Mouse (Mus musculus) G1E-ER4 (cell line): ENCODE measurements around the gene Pmp22. TPM values are rescaled to one million over a fixed set of nuclear protein-coding genes. Genes with fewer than 3 reads are reported as not detected.

Experiments
- GATA1 ChIP-seq: IDR thresholded peaks from one replicate; pipeline ENCODE4 v1.8.0; 2012; ENCODE audit warnings: low read length, inconsistent platforms
- polyA plus RNA-seq: library from polyadenylated mRNA; stranded (reverse); fragments of >175 nt; gene quantifications from 2 replicates; pipeline ENCODE4 v1.2.3, GENCODE M21; 2012

Gene Pmp22
- polyA plus RNA-seq, 1 experiment = not detected

- no peak for TF ChIP-seq GATA1
Observed at GRCm38 (mm10) chr11:63168551-63169258, 39.9 kb downstream of the Pmp22 start.

GRCm38 (mm10) chr11:63171977-63172376 lies 43.2 kb downstream of the Pmp22 start:
- TF ChIP-seq GATA1 = no peak

DNA sequence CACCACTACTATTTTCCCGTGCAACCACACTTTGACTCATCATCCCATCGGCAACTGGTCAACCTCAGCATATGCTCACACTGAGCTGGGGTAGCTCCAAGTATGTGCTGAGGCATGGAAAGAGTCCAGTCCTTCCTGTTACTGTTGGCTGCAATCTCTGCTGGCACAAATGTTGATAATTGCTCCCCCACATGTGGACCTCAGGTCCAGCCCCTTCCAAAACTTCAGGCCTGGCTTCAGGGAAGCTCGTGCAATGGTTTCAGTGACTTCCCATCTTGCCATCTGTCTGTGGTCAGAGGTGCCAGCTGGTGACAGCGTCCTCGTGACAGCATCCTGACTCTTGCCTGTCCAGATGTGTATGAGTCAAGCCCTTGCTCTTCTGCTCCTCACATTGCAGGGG lies 44.8 kb downstream of the Pmp22 start:
- TF ChIP-seq GATA1 = no peak

- no peak for TF ChIP-seq GATA1
Observed at GRCm38 (mm10) chr11:63175302-63175701, 46.5 kb downstream of the Pmp22 start.

- TF ChIP-seq GATA1 = no peak
Observed at GRCm38 (mm10) chr11:63176416-63176815, 47.6 kb downstream of the Pmp22 start.

- TF ChIP-seq GATA1 = no peak
Observed at GRCm38 (mm10) chr11:63180262-63181101, 51.7 kb downstream of the Pmp22 start.

DNA sequence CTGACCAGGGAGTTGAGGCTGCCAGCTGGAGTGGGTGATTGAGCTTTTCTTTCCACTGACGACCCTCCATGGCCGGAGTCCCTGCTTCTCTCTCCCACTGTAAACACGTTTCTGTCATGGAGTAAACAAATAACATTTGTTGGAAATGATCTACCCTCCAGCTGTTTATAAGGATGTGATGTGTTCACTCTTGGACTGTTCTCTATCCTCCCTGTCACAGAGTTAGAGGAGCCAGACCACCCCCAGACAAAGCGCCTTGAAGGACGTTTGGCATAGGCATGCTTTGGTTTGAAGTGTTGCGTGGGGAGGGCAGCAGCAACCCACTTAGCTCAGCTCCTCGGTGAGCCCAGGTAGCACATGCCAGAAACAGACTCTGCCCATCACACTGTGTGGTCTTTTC lies 60.0 kb downstream of the Pmp22 start:
- TF ChIP-seq GATA1 = no peak

DNA sequence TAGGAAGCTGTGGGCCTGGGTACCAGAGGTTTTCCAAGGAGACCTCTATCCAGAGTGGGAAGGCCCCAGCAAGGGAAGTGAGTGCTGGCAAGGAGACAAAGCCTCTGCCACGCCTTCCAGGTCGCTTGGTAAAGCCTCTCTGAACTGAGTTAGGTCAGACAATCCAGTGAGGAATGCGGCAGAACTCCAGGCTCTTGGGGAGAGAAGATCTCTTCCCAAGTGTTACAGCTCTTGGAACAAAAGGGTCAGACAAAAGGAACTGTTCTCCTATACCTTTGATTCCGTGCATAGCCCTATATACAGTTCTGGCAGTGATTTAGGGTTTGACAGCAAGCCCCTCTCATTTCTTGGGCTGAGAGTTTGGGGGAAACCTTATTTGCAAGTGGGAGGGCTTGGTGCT lies 69.3 kb downstream of the Pmp22 start:
- no peak for TF ChIP-seq GATA1

DNA sequence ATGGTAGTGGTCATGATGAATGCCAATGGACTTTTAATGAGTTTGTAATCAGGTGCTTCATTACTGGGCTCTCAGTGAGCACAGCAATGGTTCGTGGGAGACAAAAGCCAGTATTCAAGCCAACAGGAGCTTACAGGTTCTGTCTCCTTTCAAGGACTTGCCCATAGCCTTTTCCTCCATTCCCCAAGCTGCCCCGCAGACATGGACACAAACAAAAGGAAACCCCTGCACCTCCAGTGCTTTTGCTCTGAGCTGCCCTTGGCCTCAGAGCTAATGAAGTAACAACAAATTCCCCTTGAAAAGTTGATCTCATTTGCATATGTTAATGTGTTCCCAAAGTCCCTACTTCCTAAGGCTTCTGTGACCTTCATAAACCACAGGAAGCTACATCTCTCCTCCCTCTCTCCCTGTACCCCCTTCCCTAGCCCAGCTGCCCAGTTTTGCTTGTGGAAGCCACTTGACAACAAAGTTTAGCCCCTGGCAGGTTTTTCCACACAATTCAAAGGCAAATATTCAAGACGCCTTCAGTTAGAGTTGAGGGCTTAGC lies 73.3 kb downstream of the Pmp22 start:
- no peak for TF ChIP-seq GATA1

Other genes with a start within 250 kb of the Pmp22 start
- 2.4 and 2.7 TPM in 2 replicates for gene Tvp23b, start 249.5 kb upstream of the Pmp22 start, polyA plus RNA-seq
- gene Cdrt4, start 177.8 kb upstream of the Pmp22 start, polyA plus RNA-seq = not detected in 2 replicates
- not detected in 2 replicates for gene Tekt3, start 67.3 kb upstream of the Pmp22 start, polyA plus RNA-seq